Mouse (Mus musculus) cerebellum, adult 11 months (tissue): ENCODE measurements around the gene Olfr901.
"Not testable (repeated sequence)": the region's sequence is repeated elsewhere in the genome, so short reads cannot be mapped to it uniquely, and the experiment has no call there.

Experiments
- DNase-seq: peaks from one replicate; pipeline ENCODE4 v3.0.0; 2022

Olfr901 gene

GRCm38 (mm10) chr9:38429155-38429554, at the start of gene Olfr901:
TSS of gene Olfr901 (plus strand) at chr9:38429455.
- no peak for DNase-seq

GRCm38 (mm10) chr9:38401398-38401797, 27.9 kb upstream of the Olfr901 start, which contains the start of gene Olfr147:
TSS of gene Olfr147 (plus strand) at chr9:38401698.
- no peak for DNase-seq

- DNase-seq, result not testable (repeated sequence)
Measured at GRCm38 (mm10) chr9:38407502-38407901, 21.8 kb upstream of the Olfr901 start.

- not testable (repeated sequence) for DNase-seq
Measured at GRCm38 (mm10) chr9:38413502-38413901, 15.8 kb upstream of the Olfr901 start.

- DNase-seq, result no peak
Measured at GRCm38 (mm10) chr9:38423801-38424200, 5.5 kb upstream of the Olfr901 start.

- DNase-seq, result no peak
Measured at GRCm38 (mm10) chr9:38427026-38427425, 2.2 kb upstream of the Olfr901 start.

- no peak for DNase-seq
Measured at GRCm38 (mm10) chr9:38447352-38447751, 18.1 kb downstream of the Olfr901 start, which contains the start of gene Olfr902. TSS of gene Olfr902 (plus strand) at chr9:38447652.

- DNase-seq, result no peak
Measured at GRCm38 (mm10) chr9:38462844-38463243, 33.6 kb downstream of the Olfr901 start, which contains the start of gene Olfr904. TSS of gene Olfr904 (plus strand) at chr9:38463144.

- no peak for DNase-seq
Measured at GRCm38 (mm10) chr9:38470807-38471206, 41.6 kb downstream of the Olfr901 start, which contains the start of gene Olfr905. TSS of gene Olfr905 (plus strand) at chr9:38471107.
